Comparison of ENCODE assay signal across 8 mouse cellular contexts in genomic region chr5:107289234-107289764, GRCm38 (mm10). TPM values are rescaled to one million over a fixed set of nuclear protein-coding genes. Genes with fewer than 3 reads are reported as not detected.
DNase-seq lines count a peak whose midpoint lies in the region; ATAC-seq and TF ChIP-seq lines count a peak whose summit lies in the region.

TSS of gene Tgfbr3 (minus strand) at chr5:107289629.

- no peak for DNase-seq in Patski (ENCODE audit: low read depth, low spot score)
- peak; percentile 81 for DNase-seq in cerebellum, adult 8-10 months
- peak; percentile 24 to 70 for DNase-seq in frontal cortex, adult 2 months (ENCODE audit: extremely low spot score in 1 of 2, low spot score in 1 of 2)
- DNase-seq in hindbrain, embryonic 10.5 days (ENCODE audit: low spot score) = peak; percentile 87
- DNase-seq in layer of hippocampus, postnatal 14 days (ENCODE audit: low spot score in 2 of 2) = peak; percentile 63 to 82
- DNase-seq in lung, postnatal 10 days = peak; percentile 94
- peak; percentile 82 for DNase-seq in retina, embryonic 14.5 days (ENCODE audit: low spot score)
- peak; percentile 81 for DNase-seq in thymus, postnatal 25 days

- under 1% methylated on average over 54 of the region's 54 CpGs for WGBS in hindbrain, embryonic 10.5 days

- no peaks in the 10 kb centered on the region for H3K27me3 ChIP-seq in Patski
- H3K27me3 ChIP-seq in hindbrain, embryonic 10.5 days (ENCODE audit: insufficient read depth, poor library complexity, severe bottlenecking) = peaks cover 46% of the 10 kb centered on the region

- ATAC-seq in Patski = peak; percentile 84

- CTCF ChIA-PET in Patski (lab: Charles Lee) = interaction anchor here (1.4 to 2.0 kb wide), 2 partner anchors 10 to 299 kb away, joined by 6 read pairs; no protein-coding TSS in a partner anchor

- H3K4me1 ChIP-seq in hindbrain, embryonic 10.5 days (replicated peaks) = peaks cover 25% of the 10 kb centered on the region

- peak; percentile 98 for TF ChIP-seq CTCF in Patski (IDR thresholded peaks at IDR 0.05)

- peak within 1 kb of the TSS; percentile 79 for H3K4me3 ChIP-seq in hindbrain, embryonic 10.5 days

- POLR2A ChIA-PET in Patski (lab: Charles Lee) = interaction anchor here (0.6 to 0.9 kb wide), 5 partner anchors 11 to 293 kb away, joined by 3 to 4 read pairs (median 3); no protein-coding TSS in a partner anchor

- H3K27ac ChIP-seq in hindbrain, embryonic 10.5 days = peak within 1 kb of the TSS; percentile 89

- no peaks in the 10 kb centered on the region for H3K36me3 ChIP-seq in hindbrain, embryonic 10.5 days

- H3K9me3 ChIP-seq in hindbrain, embryonic 10.5 days = no peaks in the 10 kb centered on the region

- in situ Hi-C loops in Patski (cut with MboI; ENCODE audit: low pct_unique_long_range_greater_than_20kb) = loop anchor here (5.0 kb wide), 1 partner anchor 297 kb away; no protein-coding TSS in a partner anchor

RNA-seq across cellular contexts. Expression of gene Tgfbr3, which starts in this region (rescaled TPM):
- polyA plus RNA-seq in Patski (2021) = 35.6 TPM
- polyA plus RNA-seq in frontal cortex, adult 2 months (2012; rRNA removed) = 4.6 and 6.8 TPM in 2 replicates
- polyA plus RNA-seq in hindbrain, embryonic 10.5 days (2016; fragmentation: Nextera tagmentation; extraction: Ambion mirVana) = 8.3 and 11.1 TPM in 2 replicates
- 10 to 100 TPM; 13.8 to 17.3 TPM for total RNA-seq in layer of hippocampus, postnatal 14 days (2021)
